Mouse (Mus musculus) lung, postnatal 0 days (tissue): ENCODE measurements around the gene Tmem229b.

Experiments used
- CTCF ChIP-seq: IDR thresholded peaks from 2 replicates; pipeline ENCODE4 v1.5.1; 2016; ENCODE audit warnings: antibody characterized with exemption, mild to moderate bottlenecking
- EP300 ChIP-seq: IDR thresholded peaks from 2 replicates; pipeline ENCODE4 v1.6.1; 2016; ENCODE audit warnings: antibody characterized with exemption, mild to moderate bottlenecking, control low read depth

- TF ChIP-seq CTCF = no peak
- TF ChIP-seq EP300 = no peak
Measured at GRCm38 (mm10) chr12:78980683-78981091, 26.7 kb downstream of the Tmem229b start.
